Mouse (Mus musculus): ENCODE data around the gene Dvl2. TPM values are rescaled to one million over a fixed set of nuclear protein-coding genes. Genes with fewer than 3 reads are reported as not detected.

Gene Dvl2
- total and polyA plus RNA-seq, 3 experiments = 11.2 to 22.2 (median 12.2) TPM

DNA sequence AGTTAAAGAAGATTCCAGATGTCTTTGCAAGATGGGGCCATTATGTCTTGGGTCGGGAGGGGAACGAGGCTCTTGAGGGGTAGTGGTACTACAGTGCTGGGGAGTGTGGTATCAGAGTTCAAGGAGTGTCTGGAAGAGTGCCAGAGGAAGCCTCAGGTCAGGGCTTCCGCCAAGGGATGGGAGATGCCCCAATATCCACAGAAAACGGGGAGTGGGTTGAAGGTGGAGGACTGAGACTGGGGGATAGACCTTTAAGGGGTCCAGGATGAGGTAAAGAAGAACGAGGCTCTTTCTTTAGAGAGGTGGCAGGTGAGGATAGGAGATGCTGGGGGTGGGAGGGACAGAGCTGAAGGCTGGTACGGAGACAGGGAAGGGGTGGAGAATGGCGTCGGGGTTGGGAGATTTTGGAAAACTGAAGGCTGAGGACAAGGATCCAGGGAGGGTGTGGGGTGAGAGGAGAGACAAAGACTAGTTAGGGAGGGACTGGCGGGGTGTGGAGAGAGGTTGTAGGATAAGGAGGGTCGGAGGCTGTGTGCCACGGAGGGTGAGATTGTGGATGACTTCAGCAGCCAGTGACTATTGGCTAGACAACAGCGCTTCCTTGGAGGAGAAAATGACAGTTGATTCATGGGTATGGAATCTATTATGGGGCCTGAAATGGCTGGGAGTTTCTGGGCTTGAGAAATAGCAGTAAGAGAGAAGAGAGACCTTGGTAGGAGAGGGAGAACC is 28.2 kb downstream of the Dvl2 start:
- DNase-seq = no peak

DNA sequence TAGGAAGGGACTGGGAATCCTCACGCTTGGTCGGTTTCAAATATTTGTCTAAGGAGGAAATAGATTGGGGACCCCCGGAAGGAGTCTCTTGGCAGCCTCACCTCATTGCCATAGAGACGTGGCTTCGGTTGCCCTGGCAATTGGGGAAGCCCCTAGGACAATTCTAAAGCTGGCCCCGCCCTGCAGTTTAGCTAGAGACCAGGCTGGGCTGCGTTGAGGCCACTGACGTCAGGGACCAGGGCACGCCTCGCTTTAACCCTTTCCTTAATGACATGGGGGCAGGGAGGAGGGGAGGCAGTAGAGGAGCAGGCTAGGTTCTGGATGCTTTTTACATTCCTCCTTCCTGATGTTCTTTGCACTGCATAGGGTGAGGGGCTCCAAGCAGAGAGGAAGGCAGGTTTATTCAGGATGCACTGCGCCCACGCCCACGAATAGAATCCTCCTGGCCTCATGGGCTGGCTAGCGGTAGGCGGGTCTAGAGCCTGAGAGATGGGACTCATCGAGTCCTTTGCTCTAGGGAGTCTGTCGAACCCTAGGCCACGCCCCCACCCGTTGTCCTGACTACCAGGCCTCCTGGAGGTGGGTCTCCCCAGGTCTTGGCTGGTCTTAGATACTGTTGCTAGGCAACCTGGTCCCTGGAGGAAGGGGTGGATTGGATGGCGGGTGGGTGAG is 28.9 kb downstream of the Dvl2 start:
- DNase-seq = peak; percentile 63

GRCm38 (mm10) chr11:70029829-70030550 is 29.6 kb downstream of the Dvl2 start:
- DNase-seq = no peak

DNA sequence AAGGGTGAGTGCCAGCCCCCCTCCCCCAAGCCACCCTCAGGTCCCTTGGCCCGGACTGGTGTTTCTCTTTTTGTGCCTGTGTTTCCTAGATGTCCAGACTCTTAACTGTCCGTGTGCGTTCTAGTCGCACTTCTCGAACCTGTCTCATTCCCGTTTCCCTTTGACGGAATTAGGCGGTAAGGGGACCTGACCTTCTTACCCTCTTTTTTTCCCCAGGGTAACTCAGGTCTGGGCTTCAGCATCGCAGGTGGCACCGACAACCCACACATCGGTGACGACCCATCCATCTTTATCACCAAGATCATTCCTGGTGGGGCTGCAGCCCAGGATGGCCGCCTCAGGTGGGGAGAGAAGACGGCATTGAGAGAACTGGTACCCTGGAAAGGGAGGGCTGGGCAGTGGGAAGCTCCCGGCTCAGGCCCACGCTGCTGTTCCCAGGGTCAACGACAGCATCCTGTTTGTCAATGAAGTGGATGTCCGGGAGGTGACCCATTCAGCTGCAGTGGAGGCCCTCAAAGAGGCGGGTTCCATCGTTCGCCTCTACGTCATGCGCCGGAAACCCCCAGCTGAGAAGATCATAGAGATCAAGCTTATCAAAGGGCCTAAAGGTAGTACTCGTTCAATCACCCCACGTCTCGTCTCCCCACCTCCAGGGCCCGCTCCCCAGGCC is 30.4 kb downstream of the Dvl2 start:
- DNase-seq = no peak

DNA sequence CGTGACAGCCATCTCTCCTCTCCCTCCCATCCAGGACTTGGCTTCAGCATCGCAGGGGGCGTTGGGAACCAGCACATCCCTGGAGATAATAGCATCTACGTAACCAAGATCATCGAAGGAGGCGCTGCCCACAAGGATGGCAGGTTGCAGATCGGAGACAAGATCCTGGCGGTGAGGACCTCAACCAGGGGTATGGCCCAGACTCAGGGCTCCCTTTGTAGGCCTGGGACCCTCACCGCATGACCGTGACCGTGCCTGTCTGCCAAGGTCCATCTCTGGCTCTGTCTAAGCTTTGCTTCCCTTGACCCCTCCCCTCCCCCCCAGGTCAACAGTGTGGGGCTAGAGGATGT is 30.9 kb downstream of the Dvl2 start:
- DNase-seq = no peak

GRCm38 (mm10) chr11:70038174-70038573 is 37.8 kb downstream of the Dvl2 start:
- DNase-seq = no peak

- DNase-seq = no peak
These were observed 39.2 kb downstream of the Dvl2 start for GRCm38 (mm10) chr11:70039631-70040030.

GRCm38 (mm10) chr11:70040184-70040583 is 39.8 kb downstream of the Dvl2 start:
- DNase-seq = no peak

DNA sequence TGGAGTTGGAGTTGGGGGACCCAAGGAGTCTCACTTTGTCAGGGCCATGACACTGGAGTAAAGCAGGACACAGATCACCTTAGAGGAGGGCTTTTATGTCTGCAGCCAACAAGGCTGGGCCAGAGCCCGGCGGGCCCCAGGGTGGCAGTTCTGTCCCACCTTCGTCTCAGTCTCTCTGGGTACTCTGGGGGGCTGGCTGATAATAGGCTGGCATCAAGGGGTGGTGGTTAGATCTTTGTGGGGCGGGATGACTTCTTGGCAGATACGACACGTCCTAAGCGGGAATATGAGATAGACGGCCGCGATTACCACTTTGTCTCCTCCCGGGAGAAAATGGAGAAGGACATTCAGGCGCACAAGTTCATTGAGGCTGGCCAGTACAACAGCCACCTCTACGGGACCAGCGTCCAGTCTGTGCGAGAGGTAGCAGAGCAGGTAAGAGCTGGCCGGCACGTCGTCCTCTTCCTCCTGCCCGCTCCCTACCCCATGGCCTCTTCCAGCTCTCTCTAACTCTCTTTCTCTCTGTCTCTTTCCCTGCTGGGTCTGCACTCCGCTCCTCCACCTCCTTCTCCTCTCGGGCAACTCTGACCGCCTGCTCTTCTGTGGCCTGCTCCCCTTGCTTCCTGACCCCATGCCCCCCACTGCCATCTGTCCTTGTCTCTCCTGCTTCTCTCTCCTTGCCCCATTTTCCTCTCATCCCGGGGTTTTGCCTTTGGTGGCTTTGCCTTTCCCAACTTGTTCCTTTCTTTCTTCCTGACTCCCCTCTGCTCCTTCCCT is 42.1 kb downstream of the Dvl2 start:
- no peak for DNase-seq

DNA sequence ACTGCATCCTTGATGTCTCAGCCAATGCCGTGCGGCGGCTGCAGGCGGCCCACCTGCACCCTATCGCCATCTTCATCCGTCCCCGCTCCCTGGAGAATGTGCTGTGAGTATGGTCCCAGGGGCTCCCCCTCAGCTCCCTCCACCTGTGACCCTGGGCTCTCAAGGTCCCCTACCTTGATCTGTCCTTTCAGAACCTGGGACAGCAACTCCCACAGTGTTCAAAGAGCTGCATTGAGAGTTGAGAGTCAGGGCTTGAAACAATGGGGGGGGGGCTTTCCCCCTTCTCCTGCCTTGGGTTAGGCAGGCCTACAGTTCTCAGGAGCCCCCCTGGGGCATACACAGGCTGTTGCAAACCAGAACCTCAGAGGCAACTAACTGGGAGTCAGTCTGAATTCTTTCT is 43.3 kb downstream of the Dvl2 start:
- no peak for DNase-seq

GRCm38 (mm10) chr11:70045435-70045834 is 45.0 kb downstream of the Dvl2 start:
- no peak for DNase-seq

GRCm38 (mm10) chr11:70049366-70049765 is 49.0 kb downstream of the Dvl2 start:
- no peak for DNase-seq

DNA sequence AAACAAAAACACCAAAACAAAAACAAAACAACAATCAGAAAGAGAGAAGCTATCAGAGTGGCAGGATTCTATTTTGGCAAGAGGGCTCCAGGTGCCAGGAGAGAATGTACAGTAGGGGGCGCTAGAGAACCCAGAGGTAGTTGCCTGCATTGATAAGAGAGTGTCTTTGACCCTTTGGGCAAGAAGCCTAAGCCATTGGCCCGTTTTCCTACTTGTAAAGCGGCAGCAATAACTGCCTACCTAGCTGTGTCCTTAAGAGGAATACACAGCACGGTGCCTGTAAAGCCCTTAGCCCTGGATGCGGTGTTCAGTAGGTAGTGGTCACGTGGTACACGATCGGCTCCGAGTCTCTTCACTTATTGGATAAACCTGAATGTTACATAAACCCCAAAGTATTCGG is 49.4 kb downstream of the Dvl2 start:
- no peak for DNase-seq

DNA sequence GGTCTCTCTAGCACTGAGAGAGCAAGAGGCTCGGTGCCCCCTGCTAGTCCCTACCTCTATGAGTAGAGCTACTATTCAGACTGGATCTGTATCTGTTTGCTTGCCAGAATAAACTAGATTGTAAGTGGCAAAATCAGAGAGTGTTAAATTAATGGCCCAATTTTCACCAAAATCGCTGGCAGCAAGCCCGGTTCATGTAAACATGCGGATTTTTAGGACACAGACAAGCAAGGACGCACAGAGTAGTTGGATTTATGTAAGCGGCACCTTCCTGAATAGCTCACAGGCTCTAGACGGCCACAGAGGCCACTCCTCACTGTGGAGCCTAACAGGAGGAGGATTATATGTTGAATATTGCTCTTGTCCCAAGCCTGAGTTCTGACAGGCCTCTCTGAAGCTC is 52.8 kb downstream of the Dvl2 start:
- no peak for DNase-seq

- DNase-seq = no peak
These were observed 53.6 kb downstream of the Dvl2 start, which contains the start of gene Asgr1 for GRCm38 (mm10) chr11:70053898-70054570. Gene Asgr1 (plus strand): TSS chr11:70054085.

GRCm38 (mm10) chr11:70055618-70056214 is 55.3 kb downstream of the Dvl2 start:
- DNase-seq = peak; percentile 75

DNA sequence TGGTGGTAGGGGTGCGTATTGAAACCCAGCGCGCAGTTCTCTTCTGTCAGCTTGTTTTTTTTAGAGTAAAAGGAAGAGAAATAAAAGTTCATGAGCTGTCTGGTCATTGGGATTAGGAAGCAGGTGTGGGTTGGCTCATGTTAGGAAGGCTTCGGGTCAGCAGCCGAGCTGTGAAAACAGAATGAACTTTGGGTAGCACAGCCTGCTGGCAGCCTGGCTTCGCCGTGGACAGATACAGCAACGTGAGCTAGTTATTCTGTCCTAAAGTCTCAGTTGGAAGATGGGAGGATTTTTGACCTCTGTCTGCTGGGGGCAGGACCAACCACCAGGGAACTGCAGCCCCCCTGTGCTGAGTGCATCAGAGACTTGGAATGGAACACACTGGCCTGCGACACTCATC is 57.4 kb downstream of the Dvl2 start:
- DNase-seq = no peak

DNA sequence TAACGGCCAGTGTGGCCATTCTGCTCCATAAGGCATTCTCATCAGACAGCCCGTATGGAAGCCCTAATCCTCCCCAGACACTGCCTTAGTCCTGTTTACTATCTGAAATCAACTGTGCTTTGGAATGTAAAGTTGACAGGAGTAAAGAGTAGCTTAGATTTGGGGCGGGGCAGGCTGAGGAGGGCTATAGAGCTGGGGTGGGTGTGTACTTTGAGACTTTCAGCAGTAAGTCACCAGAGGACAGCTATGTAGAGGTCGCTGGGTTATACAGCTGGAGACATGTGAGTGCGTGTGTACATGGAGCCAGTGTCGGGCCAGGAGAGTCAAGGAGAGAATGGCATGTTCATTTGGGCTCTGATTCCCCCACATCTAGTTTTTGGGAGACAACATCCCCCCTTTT is 59.5 kb downstream of the Dvl2 start:
- DNase-seq = no peak

Data from adrenal gland, adult 2 months (tissue).